Mouse (Mus musculus) kidney, adult 2 months (tissue): ENCODE measurements at regions not wholly inside any gene's neighbourhood (a gene's known extent, or its start where the extent isn't known, plus 50 kb on each side); places are given as distances from the start of the nearest gene placed in this dataset.

Experiments used
- CTCF ChIP-seq: fragments of 200-500 bp; conservative IDR thresholded peaks from 2 replicates; pipeline ENCODE4 v1.5.1; 2011; ENCODE audit warnings: low read depth, mild to moderate bottlenecking, control low read depth, low read length, moderate library complexity, mixed read lengths; ENCODE audit not compliant: insufficient read depth, insufficient read length
- POLR2A ChIP-seq: fragments of 200-500 bp; IDR thresholded peaks from one replicate; pipeline ENCODE4 v1.6.1; 2011; ENCODE audit warnings: low read depth, low read length, control low read depth

- TF ChIP-seq POLR2A (no peak), CTCF (no peak)
Measured at GRCm38 (mm10) chr10:15310650-15311049, 592.6 kb upstream of the Gje1 start.
